17 mouse cellular contexts compared by ENCODE assay signal in genomic region chr15:60104126-60104525, GRCm38 (mm10).
"Had no signal": no experiment of that assay in that cellular context is flagged by ENCODE, and none has a peak within 500 bp of the region (broad histone marks: within the 10 kb centered on the region; RNA-seq: fewer than 3 reads in every experiment).

No protein-coding gene starts in this region.

- H3K27me3 ChIP-seq: midbrain, embryonic 12.5 days; neural tube, embryonic 13.5 days; neural tube, embryonic 15.5 days had no signal

- DNase-seq: lung, adult 18-20 months; lung, embryonic 14.5 days; lung, postnatal 10 days; lung, postnatal 4 days; midbrain, embryonic 14.5 days; retina, postnatal 1 day; right cerebral cortex, adult 18-20 months; right cerebral cortex, postnatal 25 days; right cerebral cortex, postnatal 4 days; spleen, adult 18-20 months; thymus, adult 18-20 months; thymus, postnatal 14 days; thymus, postnatal 36 days had no signal

- ATAC-seq: midbrain, embryonic 16.5 days had no signal
